Mouse (Mus musculus): ENCODE data around the gene Tenm3. TPM values are rescaled to one million over a fixed set of nuclear protein-coding genes. Genes with fewer than 3 reads are reported as not detected.

The Tenm3 gene
- polyA plus RNA-seq, 1 experiment from 2014 or later = 8.3 TPM

DNA sequence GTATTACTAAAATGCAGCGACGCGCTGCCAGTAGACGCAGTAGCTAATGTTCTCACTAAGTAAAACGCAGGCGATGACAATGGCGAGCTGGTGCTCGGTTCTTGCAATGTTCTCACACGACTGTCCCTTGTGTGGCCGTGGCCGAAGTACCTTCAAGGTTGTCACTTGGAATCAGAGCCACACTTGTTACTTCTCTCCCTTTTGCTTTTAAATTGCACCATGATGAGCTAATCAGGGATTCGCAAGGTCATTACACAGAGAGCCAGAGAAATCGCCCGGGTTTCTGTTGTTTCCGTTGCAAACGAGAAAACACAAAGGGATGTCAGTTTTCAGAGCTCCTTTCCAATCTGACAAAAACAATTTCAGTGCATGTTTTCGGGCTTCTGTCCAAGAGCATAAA is 301.6 kb downstream of the Tenm3 start:
- Histone ChIP-seq H3K4me3 (ENCODE audit: control insufficient read depth in 1 of 2, insufficient read depth in 1 of 2, low read depth in 1 of 2, low read length in 2 of 2) (no peak overlapping the region), H3K27ac (replicated peaks in 1 of 2; ENCODE audit: control insufficient read depth in 1 of 2, insufficient read depth in 1 of 2, low read depth in 2 of 2, low read length in 2 of 2) (no peak overlapping the region), H3K9me3 (ENCODE audit: control insufficient read depth, low read length) (no peaks in the 10 kb centered on the region), H3K4me1 (ENCODE audit: control insufficient read depth in 2 of 2, insufficient read depth in 2 of 2, low read length in 2 of 2) (peaks cover 0 to 9% of the 10 kb centered on the region in 2 experiments; a peak in 2 of 4 replicates), H3K9ac (ENCODE audit: low read length) (no peak overlapping the region), H3K4me2 (ENCODE audit: low read length) (no peak overlapping the region), H3K27me3 (ENCODE audit: control insufficient read depth, insufficient read depth, low read length) (no peaks in the 10 kb centered on the region), H3K36me3 (ENCODE audit: control insufficient read depth, insufficient read depth, low read length) (no peaks in the 10 kb centered on the region)
- WGBS = 85% methylated on average over 17 of the region's 17 CpGs
- no peak for ATAC-seq (ENCODE audit: insufficient number of reproducible peaks, insufficient read depth, low FRiP score, low read depth)

DNA sequence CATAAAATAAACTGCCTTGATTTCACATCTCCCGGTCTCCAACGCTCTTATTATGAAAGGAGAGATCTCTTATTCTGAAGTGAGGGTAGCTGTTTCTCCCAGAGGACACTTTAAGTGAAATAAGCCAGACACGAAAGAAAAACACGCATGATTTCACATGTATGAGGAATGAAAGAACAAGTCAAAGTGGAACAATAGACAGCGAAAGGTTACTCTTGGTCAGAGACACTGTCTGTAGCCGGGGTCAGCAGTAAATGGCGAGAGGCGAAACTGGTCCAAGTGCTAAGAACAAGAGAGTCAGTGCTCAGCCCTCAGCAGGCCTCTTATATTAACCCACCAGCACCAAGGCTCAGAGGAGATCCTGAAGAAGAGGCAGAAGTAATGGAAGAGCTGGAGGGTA is 302.9 kb downstream of the Tenm3 start:
- no peaks in the 10 kb centered on the region for H3K9me3 ChIP-seq (ENCODE audit: control insufficient read depth, low read length)
- ATAC-seq (ENCODE audit: insufficient number of reproducible peaks, insufficient read depth, low FRiP score, low read depth) = no peak
- H3K4me3 ChIP-seq (ENCODE audit: control insufficient read depth in 1 of 2, insufficient read depth in 1 of 2, low read depth in 1 of 2, low read length in 2 of 2) = no peak overlapping the region
- H3K36me3 ChIP-seq (ENCODE audit: control insufficient read depth, insufficient read depth, low read length) = no peaks in the 10 kb centered on the region
- no peak overlapping the region for H3K27ac ChIP-seq (replicated peaks in 1 of 2; ENCODE audit: control insufficient read depth in 1 of 2, insufficient read depth in 1 of 2, low read depth in 2 of 2, low read length in 2 of 2)
- 50% methylated on average over 8 of the region's 8 CpGs for WGBS
- H3K4me2 ChIP-seq (ENCODE audit: low read length) = no peak overlapping the region
- H3K27me3 ChIP-seq (ENCODE audit: control insufficient read depth, insufficient read depth, low read length) = no peaks in the 10 kb centered on the region
- H3K4me1 ChIP-seq (ENCODE audit: control insufficient read depth in 2 of 2, insufficient read depth in 2 of 2, low read length in 2 of 2) = peaks cover 0 to 9% of the 10 kb centered on the region in 2 experiments; a peak in 2 of 4 replicates
- H3K9ac ChIP-seq (ENCODE audit: low read length) = no peak overlapping the region

DNA sequence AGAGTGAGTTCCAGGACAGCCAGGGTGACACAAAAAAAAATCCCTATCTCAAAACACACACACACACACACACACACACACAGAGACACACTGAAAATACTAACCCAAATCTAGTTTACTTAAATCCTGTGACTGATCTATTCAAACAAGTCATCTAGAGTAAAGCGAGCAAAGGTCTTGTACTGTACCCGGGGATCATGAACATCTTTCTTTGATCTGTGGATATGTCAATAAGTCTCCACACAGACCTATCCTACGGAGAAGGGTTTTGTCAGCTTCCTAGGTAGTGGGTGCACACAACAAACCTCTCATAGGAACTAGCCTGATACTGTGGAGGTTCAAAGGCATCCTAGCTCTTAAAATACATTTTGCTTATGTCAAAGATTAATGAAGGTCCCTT is 307.9 kb downstream of the Tenm3 start:
- Histone ChIP-seq H3K4me3 (ENCODE audit: control insufficient read depth in 1 of 2, insufficient read depth in 1 of 2, low read depth in 1 of 2, low read length in 2 of 2) (no peak overlapping the region), H3K9ac (ENCODE audit: low read length) (no peak overlapping the region), H3K36me3 (ENCODE audit: control insufficient read depth, insufficient read depth, low read length) (no peaks in the 10 kb centered on the region), H3K27ac (replicated peaks in 1 of 2; ENCODE audit: control insufficient read depth in 1 of 2, insufficient read depth in 1 of 2, low read depth in 2 of 2, low read length in 2 of 2) (no peak overlapping the region), H3K4me1 (ENCODE audit: control insufficient read depth in 2 of 2, insufficient read depth in 2 of 2, low read length in 2 of 2) (0 out of 4 replicates have a peak, but pooled peaks cover 0 to 2% of the 10 kb centered on the region in 2 experiments), H3K4me2 (ENCODE audit: low read length) (no peak overlapping the region), H3K27me3 (ENCODE audit: control insufficient read depth, insufficient read depth, low read length) (no peaks in the 10 kb centered on the region), H3K9me3 (ENCODE audit: control insufficient read depth, low read length) (no peaks in the 10 kb centered on the region)
- ATAC-seq (ENCODE audit: insufficient number of reproducible peaks, insufficient read depth, low FRiP score, low read depth) = no peak
- 91% methylated on average over 3 of the region's 3 CpGs for WGBS

DNA sequence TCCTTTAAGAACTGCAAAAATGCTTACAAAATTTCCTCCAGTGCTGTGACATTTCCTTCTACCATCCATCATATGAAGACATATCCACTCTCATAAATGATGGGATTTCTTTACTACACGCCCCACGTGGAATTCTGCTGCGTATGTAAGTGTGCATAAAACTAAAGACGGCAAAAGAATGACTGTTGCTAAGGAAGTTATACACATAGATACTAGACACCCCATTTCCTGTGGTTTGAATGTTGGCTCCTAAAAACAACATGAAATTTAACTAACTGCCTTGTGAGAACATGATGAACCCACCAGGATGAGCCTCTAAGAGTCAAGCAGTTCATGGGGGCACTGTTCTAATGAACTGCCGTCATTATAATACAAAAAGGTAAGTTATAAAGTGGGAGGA is 312.0 kb downstream of the Tenm3 start:
- no peak overlapping the region for H3K27ac ChIP-seq (replicated peaks in 1 of 2; ENCODE audit: control insufficient read depth in 1 of 2, insufficient read depth in 1 of 2, low read depth in 2 of 2, low read length in 2 of 2)
- H3K4me3 ChIP-seq (ENCODE audit: control insufficient read depth in 1 of 2, insufficient read depth in 1 of 2, low read depth in 1 of 2, low read length in 2 of 2) = no peak overlapping the region
- H3K36me3 ChIP-seq (ENCODE audit: control insufficient read depth, insufficient read depth, low read length) = no peaks in the 10 kb centered on the region
- H3K4me2 ChIP-seq (ENCODE audit: low read length) = no peak overlapping the region
- 0 out of 4 replicates have a peak, but pooled peaks cover 0 to 2% of the 10 kb centered on the region in 2 experiments for H3K4me1 ChIP-seq (ENCODE audit: control insufficient read depth in 2 of 2, insufficient read depth in 2 of 2, low read length in 2 of 2)
- no peaks in the 10 kb centered on the region for H3K9me3 ChIP-seq (ENCODE audit: control insufficient read depth, low read length)
- H3K9ac ChIP-seq (ENCODE audit: low read length) = no peak overlapping the region
- H3K27me3 ChIP-seq (ENCODE audit: control insufficient read depth, insufficient read depth, low read length) = no peaks in the 10 kb centered on the region
- no peak for ATAC-seq (ENCODE audit: insufficient number of reproducible peaks, insufficient read depth, low FRiP score, low read depth)
- 78% methylated on average over 5 of the region's 5 CpGs for WGBS

DNA sequence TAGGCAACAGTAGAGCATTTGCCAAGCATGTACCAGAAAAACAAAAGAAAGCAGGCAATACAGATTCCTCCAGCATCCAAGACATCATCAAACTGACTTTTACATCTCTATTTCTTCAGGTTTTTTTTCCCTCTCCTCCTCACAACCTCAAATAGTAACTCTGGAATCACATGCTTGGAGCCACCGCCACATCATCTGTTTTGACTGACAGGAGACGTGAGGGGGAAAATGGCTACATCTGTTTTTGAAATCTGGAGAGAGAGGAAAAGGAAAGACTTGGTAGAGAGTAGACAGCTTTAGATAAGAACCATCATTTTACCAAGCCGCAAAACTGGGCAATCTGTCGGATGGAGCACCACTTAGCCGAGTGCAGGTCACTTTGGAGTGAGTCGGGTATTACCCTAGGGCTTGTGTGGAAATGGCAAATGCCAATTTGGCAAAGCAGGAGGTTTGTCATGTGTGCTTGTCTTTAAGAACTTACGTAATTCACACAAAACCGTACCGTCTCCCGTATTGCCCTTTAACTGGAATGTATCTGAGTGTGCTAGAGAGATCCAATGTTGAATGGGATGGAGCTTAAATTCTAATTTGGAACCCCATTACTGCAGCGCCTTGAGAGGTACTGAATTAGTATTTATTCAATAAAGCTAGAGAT is 312.7 kb downstream of the Tenm3 start:
- 82% methylated on average over 11 of the region's 11 CpGs for WGBS
- H3K36me3 ChIP-seq (ENCODE audit: control insufficient read depth, insufficient read depth, low read length) = no peaks in the 10 kb centered on the region

DNA sequence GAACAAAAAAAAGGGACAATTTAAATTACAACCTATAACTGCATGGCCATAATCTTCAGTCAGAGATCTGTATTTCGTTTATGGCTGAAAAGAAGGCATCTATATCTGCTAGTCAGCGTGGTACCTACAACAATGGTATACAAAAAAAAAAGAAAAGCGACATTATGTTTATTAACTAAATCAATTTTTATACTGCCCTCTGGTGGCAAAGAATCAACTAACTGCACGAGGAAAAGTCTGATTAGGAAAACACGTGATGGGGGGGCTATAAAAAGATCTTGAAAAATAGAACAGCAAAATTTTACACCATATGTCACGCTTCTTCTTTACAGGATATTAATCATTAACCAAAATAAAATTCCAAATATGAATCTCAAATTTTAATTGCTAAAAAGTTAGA is 316.3 kb downstream of the Tenm3 start:
- 17% methylated on average over 6 of the region's 6 CpGs for WGBS
- no peaks in the 10 kb centered on the region for H3K36me3 ChIP-seq (ENCODE audit: control insufficient read depth, insufficient read depth, low read length)
- no peaks in the 10 kb centered on the region for H3K9me3 ChIP-seq (ENCODE audit: control insufficient read depth, low read length)
- H3K4me2 ChIP-seq (ENCODE audit: low read length) = peak overlapping the region; percentile 1; the same call in 1 of the 2 replicates
- no peak overlapping the region for H3K9ac ChIP-seq (ENCODE audit: low read length)
- H3K4me1 ChIP-seq (ENCODE audit: control insufficient read depth in 2 of 2, insufficient read depth in 2 of 2, low read length in 2 of 2) = no peaks in the 10 kb centered on the region
- no peak overlapping the region for H3K27ac ChIP-seq (replicated peaks in 1 of 2; ENCODE audit: control insufficient read depth in 1 of 2, insufficient read depth in 1 of 2, low read depth in 2 of 2, low read length in 2 of 2)
- no peak for ATAC-seq (ENCODE audit: insufficient number of reproducible peaks, insufficient read depth, low FRiP score, low read depth)
- H3K4me3 ChIP-seq (ENCODE audit: control insufficient read depth in 1 of 2, insufficient read depth in 1 of 2, low read depth in 1 of 2, low read length in 2 of 2) = no peak overlapping the region
- H3K27me3 ChIP-seq (ENCODE audit: control insufficient read depth, insufficient read depth, low read length) = no peaks in the 10 kb centered on the region

More for the DNA sequence above, 312.7 kb downstream of the Tenm3 start:
- Histone ChIP-seq H3K4me3 (ENCODE audit: control insufficient read depth in 1 of 2, insufficient read depth in 1 of 2, low read depth in 1 of 2, low read length in 2 of 2) (no peak overlapping the region), H3K9ac (ENCODE audit: low read length) (no peak overlapping the region), H3K27ac (replicated peaks in 1 of 2; ENCODE audit: control insufficient read depth in 1 of 2, insufficient read depth in 1 of 2, low read depth in 2 of 2, low read length in 2 of 2) (no peak overlapping the region), H3K4me1 (ENCODE audit: control insufficient read depth in 2 of 2, insufficient read depth in 2 of 2, low read length in 2 of 2) (0 out of 4 replicates have a peak, but pooled peaks cover 0 to 2% of the 10 kb centered on the region in 2 experiments), H3K9me3 (ENCODE audit: control insufficient read depth, low read length) (no peaks in the 10 kb centered on the region), H3K27me3 (ENCODE audit: control insufficient read depth, insufficient read depth, low read length) (no peaks in the 10 kb centered on the region), H3K4me2 (ENCODE audit: low read length) (no peak overlapping the region)
- no peak for ATAC-seq (ENCODE audit: insufficient number of reproducible peaks, insufficient read depth, low FRiP score, low read depth)

DNA sequence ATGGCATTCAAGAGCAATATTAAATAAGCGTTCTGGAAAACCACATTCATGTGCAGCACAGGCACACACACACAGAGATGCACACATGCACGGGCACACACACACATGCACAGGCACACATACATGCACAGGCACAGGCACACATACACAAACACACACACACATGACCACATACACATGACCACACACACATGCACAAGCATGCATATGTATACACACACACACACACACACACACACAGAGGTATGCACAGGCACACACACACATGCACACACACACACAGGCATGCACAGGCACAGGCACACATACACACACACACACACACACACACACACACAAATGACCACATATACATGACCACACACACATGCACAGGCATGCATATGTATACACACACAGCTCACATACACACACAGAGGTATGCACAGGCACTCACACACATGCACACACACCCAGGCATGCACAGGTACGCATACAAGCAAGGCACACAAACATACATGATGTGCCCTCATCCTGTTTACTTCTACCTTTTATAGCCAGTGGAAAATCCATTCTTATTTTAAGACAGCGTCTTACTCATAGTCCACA is 321.1 kb downstream of the Tenm3 start:
- H3K4me1 ChIP-seq (ENCODE audit: control insufficient read depth in 2 of 2, insufficient read depth in 2 of 2, low read length in 2 of 2) = no peaks in the 10 kb centered on the region
- H3K36me3 ChIP-seq (ENCODE audit: control insufficient read depth, insufficient read depth, low read length) = no peaks in the 10 kb centered on the region
- H3K4me3 ChIP-seq (ENCODE audit: control insufficient read depth in 1 of 2, insufficient read depth in 1 of 2, low read depth in 1 of 2, low read length in 2 of 2) = no peak overlapping the region
- no peak for ATAC-seq (ENCODE audit: insufficient number of reproducible peaks, insufficient read depth, low FRiP score, low read depth)
- no peaks in the 10 kb centered on the region for H3K9me3 ChIP-seq (ENCODE audit: control insufficient read depth, low read length)
- no peak overlapping the region for H3K27ac ChIP-seq (replicated peaks in 1 of 2; ENCODE audit: control insufficient read depth in 1 of 2, insufficient read depth in 1 of 2, low read depth in 2 of 2, low read length in 2 of 2)
- H3K4me2 ChIP-seq (ENCODE audit: low read length) = no peak overlapping the region
- WGBS = 92% methylated on average over 4 of the region's 4 CpGs
- no peak overlapping the region for H3K9ac ChIP-seq (ENCODE audit: low read length)
- H3K27me3 ChIP-seq (ENCODE audit: control insufficient read depth, insufficient read depth, low read length) = no peaks in the 10 kb centered on the region

Data from heart, embryonic 14.5 days (tissue).